Mouse (Mus musculus) limb, embryonic 10.5 days (tissue): ENCODE results near the gene Ciz1. TPM values are rescaled to one million over a fixed set of nuclear protein-coding genes. Genes with fewer than 3 reads are reported as not detected.

Experiments
- DNase-seq: peaks from one replicate; pipeline ENCODE4 v3.0.0-alpha.2; 2017; ENCODE audit warnings: low spot score
- H3K27ac ChIP-seq: fragments of 300-500 bp; sonication (generic); 2 replicates; pipeline ENCODE4 v1.5.1; 2016; ENCODE audit warnings: mild to moderate bottlenecking
- H3K27me3 ChIP-seq: fragments of 300-500 bp; sonication (generic); 2 replicates; pipeline ENCODE4 v1.6.1; 2016; ENCODE audit warnings: low read depth, mild to moderate bottlenecking; ENCODE audit not compliant: poor library complexity, severe bottlenecking
- H3K36me3 ChIP-seq: fragments of 300-500 bp; sonication (generic); 2 replicates; pipeline ENCODE4 v1.6.1; 2016; ENCODE audit warnings: mild to moderate bottlenecking, moderate library complexity
- H3K4me1 ChIP-seq: fragments of 300-500 bp; sonication (generic); 2 replicates; pipeline ENCODE4 v1.6.1; 2016
- H3K4me3 ChIP-seq: fragments of 300-500 bp; sonication (generic); 2 replicates; pipeline ENCODE4 v1.5.1; 2016; ENCODE audit warnings: mild to moderate bottlenecking, moderate library complexity
- H3K9me3 ChIP-seq: fragments of 300-500 bp; sonication (generic); replicated peaks from 2 replicates; pipeline ENCODE4 v1.6.1; 2016; ENCODE audit warnings: mild to moderate bottlenecking
- WGBS: fragments of 180-500 bp; shearing (Covaris S2); methylation state at CpG from one replicate; pipeline ENCODE4 v1.1.7; 2016; 5-methylcytosine and 5-hydroxymethylcytosine counted together
- polyA plus RNA-seq: library from polyadenylated mRNA; unstranded; fragments of >200 nt; fragmentation: Nextera tagmentation; extraction: Ambion mirVana; gene quantifications from 2 replicates; pipeline ENCODE4 v1.2.1, GENCODE M21; 2016

Ciz1 gene
- polyA plus RNA-seq, 1 experiment from 2014 or later, result 74.8 TPM

DNA sequence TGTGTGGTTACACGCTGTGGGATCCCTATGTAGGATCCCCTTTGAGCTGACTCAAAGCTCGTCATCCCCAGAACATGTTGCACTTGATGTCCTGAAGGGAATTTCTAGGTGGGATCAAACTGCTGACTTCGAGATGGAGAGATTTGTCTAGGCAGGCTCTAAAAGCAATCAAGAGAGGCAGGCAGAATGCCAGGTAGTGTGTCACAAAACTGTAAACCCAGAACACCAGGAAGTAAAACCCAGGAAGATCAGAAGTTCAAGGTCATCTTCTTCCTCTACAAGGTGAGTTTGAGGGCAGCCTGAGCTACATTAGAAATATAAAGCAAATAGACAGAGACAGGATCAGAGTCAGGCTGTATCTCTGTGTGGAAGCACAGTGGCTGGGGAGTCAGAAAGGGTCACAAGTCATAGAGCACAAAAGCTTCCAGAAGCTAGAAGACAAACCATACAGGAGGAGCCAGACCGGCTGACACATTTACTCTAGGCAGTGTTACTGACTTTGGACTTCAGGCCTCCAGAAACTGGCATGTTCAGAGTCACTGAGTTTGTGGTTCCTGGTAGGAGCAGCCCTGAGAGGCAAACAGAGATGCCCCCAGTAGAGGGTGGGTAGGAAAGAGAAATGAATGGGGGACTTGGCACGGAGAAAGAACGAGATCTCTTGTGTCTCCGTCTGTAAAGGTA lies 55.2 kb downstream of the Ciz1 start:
- Histone ChIP-seq H3K27ac (peak overlapping the region; percentile 63), H3K36me3 (peaks cover 13% of the 10 kb centered on the region), H3K4me1 (peaks cover 22% of the 10 kb centered on the region), H3K9me3 (no peaks in the 10 kb centered on the region), H3K4me3 (no peak overlapping the region), H3K27me3 (no peaks in the 10 kb centered on the region)
- DNase-seq, result no peak
- WGBS, result 87% methylated on average over 7 of the region's 7 CpGs

DNA sequence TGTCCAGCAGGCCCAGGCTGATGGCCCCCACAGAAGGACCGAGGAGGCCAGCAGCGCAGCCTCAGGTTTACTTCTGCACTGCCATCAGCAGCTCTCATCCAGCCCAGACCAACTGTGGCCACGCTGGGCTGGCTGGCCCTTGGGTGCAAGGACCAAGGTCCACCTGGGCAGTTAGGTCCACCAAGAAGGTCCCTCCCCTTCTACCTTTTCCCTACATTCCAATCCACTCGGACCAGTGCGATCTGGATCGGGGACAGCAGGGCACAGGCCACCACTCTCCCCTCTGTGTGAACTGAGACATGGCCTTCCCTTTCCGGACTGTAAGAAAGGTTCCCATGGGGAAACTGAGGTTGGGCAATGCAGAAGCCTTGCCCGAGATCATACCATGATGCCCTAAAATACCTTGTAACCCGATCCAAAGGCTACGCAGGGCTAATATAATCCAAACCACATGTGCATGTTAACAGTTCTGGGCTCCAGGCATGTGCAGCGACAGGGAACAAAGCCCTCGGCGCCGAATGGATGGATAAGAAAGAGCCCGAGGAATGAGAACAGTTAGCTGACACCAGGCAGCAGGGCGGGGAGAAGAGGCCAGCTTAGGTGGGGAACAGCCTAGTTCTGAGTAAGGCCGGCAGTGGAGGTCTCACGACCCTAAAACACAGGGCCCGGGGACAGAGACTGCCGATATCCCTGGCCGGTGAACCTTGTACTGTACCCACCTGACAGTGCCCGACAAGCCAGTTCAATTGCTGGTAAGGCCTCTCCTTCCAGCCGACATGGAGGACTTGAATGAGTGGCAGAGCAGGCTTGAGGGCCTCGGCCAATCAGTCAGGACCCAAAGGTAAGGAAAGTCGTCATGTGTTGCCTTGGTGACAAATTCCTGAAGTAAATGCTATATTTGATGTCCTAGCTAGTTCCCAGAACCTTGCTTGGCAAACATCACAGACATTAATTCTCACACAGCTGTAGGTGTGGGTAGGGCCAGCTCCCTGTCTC lies 56.6 kb downstream of the Ciz1 start:
- Histone ChIP-seq H3K27ac (peak overlapping the region; percentile 93), H3K9me3 (no peaks in the 10 kb centered on the region), H3K36me3 (peaks cover 12% of the 10 kb centered on the region), H3K4me1 (peaks cover 22% of the 10 kb centered on the region), H3K4me3 (peak overlapping the region; percentile 28), H3K27me3 (no peaks in the 10 kb centered on the region)
- peak; percentile 78 for DNase-seq
- 49% methylated on average over 25 of the region's 25 CpGs for WGBS

DNA sequence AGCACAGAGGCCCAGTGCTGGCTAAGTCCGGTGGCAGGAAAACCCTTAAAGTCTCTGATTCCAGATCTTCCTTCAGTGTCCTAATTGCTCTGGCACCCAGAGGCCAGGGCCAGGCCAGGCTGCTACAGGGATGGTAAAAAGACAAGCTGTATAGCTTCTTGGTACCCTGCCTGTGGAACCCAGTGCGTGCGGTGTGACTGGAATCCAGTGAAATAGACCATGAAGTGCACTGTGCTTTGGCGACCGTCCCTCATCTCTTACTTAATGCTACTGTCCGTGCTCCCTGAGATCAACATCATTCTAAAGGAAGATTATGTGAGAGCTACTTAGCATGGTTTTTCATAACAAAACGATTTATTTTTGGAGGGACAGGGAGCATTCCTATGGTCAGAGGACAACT lies 59.3 kb downstream of the Ciz1 start:
- Histone ChIP-seq H3K4me3 (no peak overlapping the region), H3K27me3 (no peaks in the 10 kb centered on the region), H3K9me3 (no peaks in the 10 kb centered on the region), H3K27ac (no peak overlapping the region), H3K4me1 (peaks cover 32% of the 10 kb centered on the region), H3K36me3 (peaks cover 36% of the 10 kb centered on the region)
- 89% methylated on average over 7 of the region's 7 CpGs for WGBS
- DNase-seq, result no peak

DNA sequence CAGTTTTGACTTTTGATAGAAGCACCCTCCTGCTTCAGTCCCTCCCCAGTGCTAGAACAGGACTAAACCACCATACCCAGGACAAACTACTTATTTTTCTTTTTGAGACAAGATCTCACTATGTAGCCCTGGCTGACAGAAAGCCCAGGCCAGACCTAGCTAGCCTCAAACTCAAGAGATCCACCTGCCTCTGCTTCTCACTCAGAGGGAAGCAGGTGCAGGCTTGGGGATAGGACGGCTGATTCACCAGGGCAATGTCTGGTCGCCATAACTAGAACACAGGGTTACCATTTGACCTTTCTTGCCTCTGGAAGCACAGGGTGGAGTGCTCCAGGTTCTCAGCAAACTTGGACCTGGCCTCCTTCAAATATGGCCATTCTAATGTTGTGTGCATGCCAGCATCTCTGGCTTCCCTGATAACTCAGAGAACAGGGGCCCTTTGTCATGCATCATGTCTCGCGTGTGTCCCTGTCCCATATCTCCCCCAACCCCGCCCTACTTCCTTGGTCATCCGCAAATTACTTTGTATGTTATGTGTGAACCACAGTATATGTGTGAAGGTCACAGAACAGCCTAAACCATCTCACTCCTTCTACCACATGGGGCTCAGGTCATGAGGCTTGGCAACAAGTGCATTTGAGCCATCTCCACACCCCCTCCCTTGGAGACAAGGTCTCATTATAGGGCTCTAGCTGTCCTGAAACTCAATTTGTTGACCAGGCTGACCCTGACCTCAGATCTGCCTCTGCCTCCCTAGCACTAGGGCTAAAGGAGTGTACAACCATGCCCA lies 60.8 kb downstream of the Ciz1 start:
- 94% methylated on average over 6 of the region's 6 CpGs for WGBS

DNA sequence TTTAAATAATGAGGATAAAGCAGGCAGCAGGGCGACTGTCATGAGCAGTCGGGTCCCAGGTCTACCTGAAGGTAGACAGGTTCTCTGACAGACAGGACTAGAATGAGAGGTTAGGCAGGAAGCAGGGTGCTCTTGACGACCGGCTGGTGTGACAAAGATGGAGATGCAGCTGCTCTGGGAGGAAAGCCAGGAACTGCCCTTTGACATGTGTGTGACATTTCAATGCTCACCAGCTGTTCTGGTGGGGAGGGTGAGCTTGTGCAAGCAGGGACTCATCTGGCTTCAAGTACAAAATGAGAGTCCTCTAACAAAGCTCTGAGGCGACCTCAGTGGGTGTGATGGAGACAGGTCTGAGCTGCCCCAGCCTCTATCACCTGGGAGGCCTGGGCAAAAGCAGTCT lies 61.8 kb downstream of the Ciz1 start:
- peaks cover 61% of the 10 kb centered on the region for H3K36me3 ChIP-seq
- 36% methylated on average over 5 of the region's 5 CpGs for WGBS
- H3K27me3 ChIP-seq, result no peaks in the 10 kb centered on the region
- no peaks in the 10 kb centered on the region for H3K9me3 ChIP-seq
- H3K27ac ChIP-seq, result 0 out of 2 replicates have a peak overlapping the region, but pooled peaks have one; percentile 3
- peaks cover 27% of the 10 kb centered on the region for H3K4me1 ChIP-seq
- H3K4me3 ChIP-seq, result no peak overlapping the region
- DNase-seq, result no peak

More for the DNA sequence above, 60.8 kb downstream of the Ciz1 start:
- Histone ChIP-seq H3K36me3 (peaks cover 51% of the 10 kb centered on the region), H3K4me1 (peaks cover 32% of the 10 kb centered on the region), H3K27me3 (no peaks in the 10 kb centered on the region), H3K27ac (no peak overlapping the region), H3K9me3 (no peaks in the 10 kb centered on the region), H3K4me3 (no peak overlapping the region)
- DNase-seq, result no peak

DNA sequence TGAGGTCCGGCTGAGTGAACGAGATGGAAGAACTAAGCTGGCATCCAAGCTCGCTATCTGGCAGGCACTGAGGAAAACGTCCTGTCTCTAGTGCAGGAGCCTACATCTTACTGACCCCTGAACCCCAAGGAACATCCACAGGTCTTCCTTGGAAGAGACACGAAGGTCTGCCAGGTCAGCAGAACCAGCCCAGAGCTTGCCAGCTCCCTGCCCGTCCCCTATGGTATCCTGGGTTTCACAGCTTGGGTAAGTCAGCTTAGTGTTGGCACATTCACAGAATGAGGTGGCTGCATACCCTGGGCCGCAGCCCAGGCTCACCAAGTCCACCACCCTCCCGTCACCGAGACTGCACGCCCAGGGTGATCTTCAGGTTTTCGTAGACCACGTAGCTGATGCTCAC lies 63.7 kb downstream of the Ciz1 start:
- DNase-seq, result no peak
- 94% methylated on average over 12 of the region's 12 CpGs for WGBS

DNA sequence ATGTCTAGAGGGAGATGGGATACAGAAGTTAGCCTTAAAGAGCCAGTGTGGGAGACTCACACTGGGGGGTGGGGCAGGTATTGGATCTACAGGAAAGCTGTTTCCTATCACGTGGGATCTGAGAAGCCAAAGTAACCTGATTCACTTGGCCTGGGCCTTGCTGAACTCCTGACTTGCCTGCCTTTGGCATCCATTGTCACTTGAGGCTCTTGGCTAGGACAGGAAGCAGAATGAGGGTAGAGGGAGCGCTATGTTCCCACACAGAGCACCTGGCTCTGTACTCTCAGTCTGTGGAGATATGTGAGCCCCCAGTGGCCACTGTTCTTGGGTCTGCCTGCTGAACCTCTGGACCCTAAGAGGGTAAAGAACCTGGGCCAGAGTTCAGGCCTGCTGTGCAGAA lies 64.4 kb downstream of the Ciz1 start:
- Histone ChIP-seq H3K4me1 (peaks cover 14% of the 10 kb centered on the region), H3K9me3 (no peaks in the 10 kb centered on the region), H3K27ac (no peak overlapping the region), H3K4me3 (no peak overlapping the region), H3K27me3 (no peaks in the 10 kb centered on the region), H3K36me3 (peaks cover 86% of the 10 kb centered on the region)
- WGBS, result 74% methylated on average over 2 of the region's 2 CpGs
- no peak for DNase-seq

More for the DNA sequence above, 63.7 kb downstream of the Ciz1 start:
- Histone ChIP-seq H3K4me3 (no peak overlapping the region), H3K9me3 (no peaks in the 10 kb centered on the region), H3K27me3 (no peaks in the 10 kb centered on the region), H3K36me3 (peaks cover 80% of the 10 kb centered on the region), H3K4me1 (peaks cover 16% of the 10 kb centered on the region), H3K27ac (no peak overlapping the region)

DNA sequence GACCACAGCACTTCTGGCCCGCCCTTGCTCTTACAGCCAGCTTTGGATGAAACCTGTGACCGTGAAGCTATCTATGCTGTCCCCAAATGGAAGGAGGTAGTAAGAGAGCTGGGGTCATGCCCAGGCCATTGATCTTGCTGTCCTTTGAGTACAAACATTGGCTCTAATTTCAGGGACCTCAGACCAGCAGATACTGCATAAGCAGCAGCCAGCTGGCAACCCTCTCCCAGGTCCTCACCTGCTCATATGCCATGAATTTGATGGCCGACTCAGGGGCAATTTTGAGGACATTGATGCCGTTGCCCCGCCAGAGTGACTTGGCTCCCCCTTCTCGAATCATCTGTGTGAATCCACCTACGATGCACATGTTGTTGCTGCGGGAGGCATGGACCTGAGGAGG lies 65.4 kb downstream of the Ciz1 start:
- WGBS, result 89% methylated on average over 8 of the region's 8 CpGs
- H3K4me1 ChIP-seq, result peaks cover 18% of the 10 kb centered on the region
- no peaks in the 10 kb centered on the region for H3K27me3 ChIP-seq
- no peak overlapping the region for H3K27ac ChIP-seq
- peaks cover 89% of the 10 kb centered on the region for H3K36me3 ChIP-seq
- DNase-seq, result no peak
- H3K4me3 ChIP-seq, result no peak overlapping the region
- no peaks in the 10 kb centered on the region for H3K9me3 ChIP-seq

DNA sequence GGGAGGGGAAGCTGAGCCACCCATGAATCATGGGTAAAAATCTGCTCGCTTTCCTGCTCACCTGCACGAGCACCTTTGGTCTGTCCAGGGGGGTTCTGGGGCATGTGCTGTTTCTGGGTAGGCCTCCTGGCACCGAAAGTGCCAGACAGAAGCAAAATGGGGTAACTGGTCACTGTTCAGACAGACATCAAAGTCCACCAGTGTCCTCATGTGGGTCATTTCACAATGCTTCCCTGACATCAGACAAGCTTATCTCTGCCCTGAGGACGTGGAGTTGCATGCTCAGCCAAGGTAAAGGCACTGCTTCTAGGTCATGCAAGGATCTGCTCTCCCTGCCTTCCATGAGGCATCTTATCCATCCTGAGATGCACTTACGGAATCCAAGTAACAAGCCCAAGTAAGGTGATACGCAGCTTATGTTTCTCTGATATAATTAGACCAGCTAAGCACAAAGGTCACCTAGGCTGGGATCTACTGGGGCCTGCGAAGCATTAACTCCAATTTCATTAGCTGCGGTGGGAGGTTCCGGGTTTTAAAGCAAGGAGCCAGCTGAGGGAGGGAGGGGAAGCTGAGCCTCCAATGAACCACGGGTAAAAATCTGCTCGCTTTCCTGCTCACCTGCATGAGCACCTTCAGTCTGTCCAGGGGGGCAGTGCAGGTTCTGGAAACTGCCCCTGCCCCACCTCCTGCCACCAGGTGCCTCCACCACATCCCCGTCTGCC lies 66.5 kb downstream of the Ciz1 start:
- Histone ChIP-seq H3K27me3 (no peaks in the 10 kb centered on the region), H3K4me3 (no peak overlapping the region), H3K4me1 (peaks cover 29% of the 10 kb centered on the region), H3K36me3 (peaks cover 81% of the 10 kb centered on the region), H3K27ac (no peak overlapping the region), H3K9me3 (no peaks in the 10 kb centered on the region)
- WGBS, result 84% methylated on average over 12 of the region's 12 CpGs
- no peak for DNase-seq

DNA sequence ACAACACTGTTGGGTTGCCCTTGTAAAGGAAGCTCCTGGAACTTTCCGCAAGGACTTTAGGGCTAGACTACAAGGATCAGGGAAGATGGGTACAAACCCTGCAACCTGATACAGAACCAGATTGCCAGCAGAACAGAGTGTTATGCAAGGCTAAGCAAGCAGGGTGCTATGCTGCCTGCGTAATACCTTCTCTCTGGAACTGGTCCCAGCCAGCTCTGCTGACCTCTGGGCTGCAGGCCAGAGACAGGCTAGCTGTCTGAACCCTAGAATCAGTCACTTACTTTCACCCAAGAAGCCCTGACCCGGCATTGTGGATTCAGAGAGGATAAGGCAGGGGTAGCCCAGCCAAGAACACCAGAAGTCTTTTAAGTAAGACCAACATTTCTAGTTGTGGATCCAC lies 67.2 kb downstream of the Ciz1 start:
- no peaks in the 10 kb centered on the region for H3K27me3 ChIP-seq
- peaks cover 74% of the 10 kb centered on the region for H3K36me3 ChIP-seq
- no peak overlapping the region for H3K4me3 ChIP-seq
- H3K4me1 ChIP-seq, result peaks cover 30% of the 10 kb centered on the region
- no peak overlapping the region for H3K27ac ChIP-seq
- 95% methylated on average over 3 of the region's 3 CpGs for WGBS
- no peaks in the 10 kb centered on the region for H3K9me3 ChIP-seq
- DNase-seq, result no peak

DNA sequence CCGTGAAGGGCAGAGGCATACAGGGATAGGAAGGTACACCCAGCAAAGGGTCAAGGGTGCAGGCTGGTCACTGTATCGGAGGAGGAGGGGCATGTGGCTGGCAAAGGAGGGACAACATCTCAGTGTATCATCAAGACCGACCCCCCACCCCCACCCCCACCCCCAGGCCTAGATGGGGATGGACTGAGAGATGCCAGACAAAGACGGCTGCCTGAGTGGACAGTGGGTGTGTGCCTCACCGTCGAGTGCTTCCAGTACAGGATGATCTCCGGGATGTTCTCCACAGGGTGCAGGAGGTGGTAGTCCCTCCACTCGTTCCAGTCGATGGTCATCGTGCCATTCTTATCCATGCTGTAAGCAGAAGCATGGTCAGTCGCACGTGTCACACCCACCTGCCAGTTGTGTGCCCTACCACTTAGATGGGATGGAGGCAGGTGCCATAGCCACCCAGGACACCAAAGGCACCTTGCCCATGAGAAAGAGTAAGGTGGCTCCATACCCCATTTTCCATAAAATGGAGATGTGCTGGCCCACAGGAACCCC lies 68.0 kb downstream of the Ciz1 start:
- H3K27me3 ChIP-seq, result no peaks in the 10 kb centered on the region
- H3K27ac ChIP-seq, result 0 out of 2 replicates have a peak overlapping the region, but pooled peaks have one; percentile 12
- 91% methylated on average over 12 of the region's 12 CpGs for WGBS
- H3K4me3 ChIP-seq, result no peak overlapping the region
- peaks cover 34% of the 10 kb centered on the region for H3K4me1 ChIP-seq
- peaks cover 66% of the 10 kb centered on the region for H3K36me3 ChIP-seq
- no peaks in the 10 kb centered on the region for H3K9me3 ChIP-seq
- no peak for DNase-seq

DNA sequence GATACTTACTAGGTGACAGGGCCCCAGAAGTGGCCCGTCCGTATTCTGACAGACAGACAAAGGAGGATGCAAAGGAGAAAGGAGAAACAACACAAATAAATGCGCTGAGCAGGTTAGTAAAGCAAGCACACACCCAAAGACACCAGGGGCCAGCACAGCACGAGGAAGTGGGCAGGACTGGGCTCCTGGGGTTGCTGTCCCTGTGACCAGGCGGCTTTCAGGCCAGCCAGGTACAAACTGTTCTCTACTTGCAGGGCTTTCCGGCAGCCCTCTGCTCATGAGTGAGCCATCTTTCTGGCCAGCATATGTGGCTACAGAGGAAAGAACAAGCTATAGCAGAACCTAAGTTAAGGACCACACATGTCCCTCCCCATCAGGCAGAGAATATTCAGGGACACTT lies 68.5 kb downstream of the Ciz1 start:
- Histone ChIP-seq H3K4me1 (peaks cover 34% of the 10 kb centered on the region), H3K4me3 (no peak overlapping the region), H3K27ac (no peak overlapping the region), H3K36me3 (peaks cover 61% of the 10 kb centered on the region), H3K9me3 (no peaks in the 10 kb centered on the region), H3K27me3 (no peaks in the 10 kb centered on the region)
- no peak for DNase-seq
- 86% methylated on average over 6 of the region's 6 CpGs for WGBS
